Mouse (Mus musculus) intestine, embryonic 14.5 days (tissue): ENCODE data around the gene Zbtb5. TPM values are rescaled to one million over a fixed set of nuclear protein-coding genes. Genes with fewer than 3 reads are reported as not detected.
A peak's percentile ranks its signal among the peaks of the same experiment; 100 is the strongest.

Experiments
- ATAC-seq: fragments of 200-750 bp; cut with Nextera tagmentation; replicated peaks from 2 replicates; pipeline ENCODE4 v1.8.0; 2017; ENCODE audit warnings: low read depth, moderate number of reproducible peaks, moderate TSS enrichment, moderate library complexity; ENCODE audit not compliant: low FRiP score, low TSS enrichment
- DNase-seq: peaks from one replicate; pipeline ENCODE4 v3.0.0-alpha.2; 2018; ENCODE audit warnings: low spot score
- H3K27ac ChIP-seq: fragments of 300-500 bp; sonication (generic); 2 replicates; pipeline ENCODE4 v1.5.1; 2014; ENCODE audit warnings: low read depth, mild to moderate bottlenecking, control low read depth
- H3K27me3 ChIP-seq: fragments of 300-500 bp; sonication (generic); replicated peaks from 2 replicates; pipeline ENCODE4 v1.6.1; 2014; ENCODE audit warnings: low read length, control low read depth; ENCODE audit not compliant: control insufficient read depth, insufficient read depth
- H3K36me3 ChIP-seq: fragments of 300-500 bp; sonication (generic); 2 replicates; pipeline ENCODE4 v1.6.1; 2014; ENCODE audit warnings: low read length, control low read depth; ENCODE audit not compliant: control insufficient read depth, insufficient read depth
- H3K4me1 ChIP-seq: fragments of 300-500 bp; sonication (generic); replicated peaks from 2 replicates; pipeline ENCODE4 v1.6.1; 2014; ENCODE audit warnings: low read length, control low read depth, mixed read lengths; ENCODE audit not compliant: control insufficient read depth, insufficient read depth
- H3K4me2 ChIP-seq: fragments of 300-500 bp; sonication (generic); 2 replicates; pipeline ENCODE4 v1.6.1; 2014; ENCODE audit warnings: low read length
- H3K4me3 ChIP-seq: fragments of 300-500 bp; sonication (generic); 2 replicates; pipeline ENCODE4 v1.5.1; 2014; ENCODE audit warnings: low read depth, low read length, control low read depth, mixed read lengths
- H3K9ac ChIP-seq: fragments of 300-500 bp; sonication (generic); 2 replicates; pipeline ENCODE4 v1.6.1; 2014; ENCODE audit warnings: mild to moderate bottlenecking, low read length
- H3K9me3 ChIP-seq: fragments of 300-500 bp; sonication (generic); 2 replicates; pipeline ENCODE4 v1.6.1; 2016; ENCODE audit warnings: low read length, control low read depth; ENCODE audit not compliant: control insufficient read depth
- WGBS: fragments of 180-500 bp; shearing (Covaris S2); extraction: QIAGEN DNeasy Blood & Tissue Kit; methylation state at CpG from one replicate; pipeline ENCODE4 v1.1.7; 2014; 5-methylcytosine and 5-hydroxymethylcytosine counted together
- polyA plus RNA-seq: library from polyadenylated mRNA; unstranded; fragments of >200 nt; fragmentation: Nextera tagmentation; extraction: Ambion mirVana; gene quantifications from 2 replicates; pipeline ENCODE4 v1.2.1, GENCODE M21; 2014

The Zbtb5 gene
- polyA plus RNA-seq, 1 experiment from 2014 or later, result 21.4 TPM

GRCm38 (mm10) chr4:44981280-44981973 is 30.8 kb downstream of the Zbtb5 start, which contains the start of gene Grhpr:
Gene Grhpr, plus strand, starts transcription at chr4:44981395.
- peak; percentile 92 for ATAC-seq
- peak; percentile 98 for DNase-seq
- peak within 1 kb of the TSS; percentile 72 for H3K27ac ChIP-seq
- H3K9me3 ChIP-seq, result no peaks in the 10 kb centered on the region
- H3K9ac ChIP-seq, result peak within 1 kb of the TSS; percentile 78
- H3K36me3 ChIP-seq, result 0 out of 2 replicates have a peak, but pooled peaks cover 11% of the 10 kb centered on the region
- WGBS, result 1% methylated on average over 40 of the region's 40 CpGs
- peak within 1 kb of the TSS; percentile 77 for H3K4me3 ChIP-seq
- H3K27me3 ChIP-seq, result no peaks in the 10 kb centered on the region
- peak within 1 kb of the TSS; percentile 90 for H3K4me2 ChIP-seq
- peaks cover 9% of the 10 kb centered on the region for H3K4me1 ChIP-seq

- Histone ChIP-seq H3K9me3 (no peaks in the 10 kb centered on the region), H3K4me1 (peaks cover 9% of the 10 kb centered on the region), H3K4me3 (no peak overlapping the region), H3K27ac (no peak overlapping the region), H3K4me2 (no peak overlapping the region), H3K27me3 (no peaks in the 10 kb centered on the region), H3K9ac (no peak overlapping the region), H3K36me3 (0 out of 2 replicates have a peak, but pooled peaks cover 10% of the 10 kb centered on the region)
- 59% methylated on average over 7 of the region's 7 CpGs for WGBS
- DNase-seq, result no peak
- no peak for ATAC-seq
Observed at GRCm38 (mm10) chr4:44979794-44980338, 32.3 kb downstream of the Zbtb5 start.

GRCm38 (mm10) chr4:44978175-44978574 is 34.0 kb downstream of the Zbtb5 start:
- H3K27me3 ChIP-seq, result no peaks in the 10 kb centered on the region
- ATAC-seq (no peak), DNase-seq (no peak)
- H3K4me2 ChIP-seq, result no peak overlapping the region
- H3K9ac ChIP-seq, result no peak overlapping the region
- H3K4me3 ChIP-seq, result no peak overlapping the region
- H3K4me1 ChIP-seq, result peaks cover 7% of the 10 kb centered on the region
- 63% methylated on average over 5 of the region's 5 CpGs for WGBS
- H3K27ac ChIP-seq, result no peak overlapping the region
- H3K36me3 ChIP-seq, result no peaks in the 10 kb centered on the region
- H3K9me3 ChIP-seq, result no peaks in the 10 kb centered on the region

- H3K27me3 ChIP-seq, result no peaks in the 10 kb centered on the region
- no peak overlapping the region for H3K27ac ChIP-seq
- H3K4me3 ChIP-seq, result no peak overlapping the region
- H3K4me1 ChIP-seq, result no peaks in the 10 kb centered on the region; the same call in 1 of the 2 replicates
- no peak overlapping the region for H3K4me2 ChIP-seq
- no peaks in the 10 kb centered on the region for H3K36me3 ChIP-seq
- no peak overlapping the region for H3K9ac ChIP-seq
- WGBS, result 88% methylated on average over 10 of the region's 10 CpGs
- no peak for DNase-seq
- ATAC-seq, result no peak
- H3K9me3 ChIP-seq, result no peaks in the 10 kb centered on the region
Observed at GRCm38 (mm10) chr4:44976921-44977710, 35.1 kb downstream of the Zbtb5 start.

GRCm38 (mm10) chr4:44976026-44976615 is 36.1 kb downstream of the Zbtb5 start:
- no peak for ATAC-seq
- 68% methylated on average over 6 of the region's 6 CpGs for WGBS

GRCm38 (mm10) chr4:44974331-44974730 is 37.9 kb downstream of the Zbtb5 start:
- no peaks in the 10 kb centered on the region for H3K36me3 ChIP-seq
- H3K9ac ChIP-seq, result no peak overlapping the region
- no peak for ATAC-seq
- H3K4me1 ChIP-seq, result no peaks in the 10 kb centered on the region
- H3K4me2 ChIP-seq, result no peak overlapping the region
- H3K27ac ChIP-seq, result no peak overlapping the region
- WGBS, result 71% methylated on average over 8 of the region's 8 CpGs
- H3K27me3 ChIP-seq, result no peaks in the 10 kb centered on the region
- no peak for DNase-seq
- no peak overlapping the region for H3K4me3 ChIP-seq
- H3K9me3 ChIP-seq, result no peaks in the 10 kb centered on the region

More at GRCm38 (mm10) chr4:44976026-44976615, 36.1 kb downstream of the Zbtb5 start:
- Histone ChIP-seq H3K4me2 (no peak overlapping the region), H3K4me3 (no peak overlapping the region), H3K9me3 (no peaks in the 10 kb centered on the region), H3K4me1 (no peaks in the 10 kb centered on the region; the same call in 1 of the 2 replicates), H3K9ac (no peak overlapping the region), H3K36me3 (no peaks in the 10 kb centered on the region), H3K27ac (no peak overlapping the region), H3K27me3 (no peaks in the 10 kb centered on the region)
- no peak for DNase-seq

- Histone ChIP-seq H3K4me2 (peak overlapping the region; percentile 43), H3K4me1 (no peaks in the 10 kb centered on the region), H3K9me3 (no peaks in the 10 kb centered on the region), H3K27me3 (no peaks in the 10 kb centered on the region), H3K9ac (no peak overlapping the region), H3K36me3 (no peaks in the 10 kb centered on the region), H3K27ac (no peak overlapping the region), H3K4me3 (no peak overlapping the region; the same call in 1 of the 2 replicates)
- ATAC-seq (no peak; the same call in 1 of the 2 replicates), DNase-seq (no peak)
- 48% methylated on average over 14 of the region's 14 CpGs for WGBS
Observed at GRCm38 (mm10) chr4:44973871-44974270, 38.3 kb downstream of the Zbtb5 start.

GRCm38 (mm10) chr4:44973450-44973849 is 38.8 kb downstream of the Zbtb5 start:
- no peak overlapping the region; the same call in 1 of the 2 replicates for H3K4me3 ChIP-seq
- H3K4me1 ChIP-seq, result no peaks in the 10 kb centered on the region
- 15% methylated on average over 9 of the region's 9 CpGs for WGBS
- no peak overlapping the region for H3K9ac ChIP-seq
- H3K27ac ChIP-seq, result no peak overlapping the region
- no peaks in the 10 kb centered on the region for H3K27me3 ChIP-seq
- peak overlapping the region; percentile 43 for H3K4me2 ChIP-seq
- ATAC-seq (0 out of 2 replicates have a peak, but pooled peaks have one; percentile 34), DNase-seq (peak; percentile 88)
- H3K36me3 ChIP-seq, result no peaks in the 10 kb centered on the region
- no peaks in the 10 kb centered on the region for H3K9me3 ChIP-seq
